Mouse (Mus musculus) cerebellum, adult 2 months (tissue): ENCODE data around the gene 2210408I21Rik.

ENCODE experiments used
- CTCF ChIP-seq: fragments of 200-500 bp; IDR thresholded peaks from 2 replicates; pipeline ENCODE4 v1.5.1; 2011; ENCODE audit warnings: low read depth, mild to moderate bottlenecking, control low read depth, low read length, moderate library complexity, borderline replicate concordance; ENCODE audit not compliant: insufficient read depth
- POLR2A ChIP-seq: fragments of 200-500 bp; IDR thresholded peaks from 2 replicates; pipeline ENCODE4 v1.6.1; 2011; ENCODE audit warnings: low read length, control low read depth, borderline replicate concordance; ENCODE audit not compliant: insufficient read depth

GRCm38 (mm10) chr13:77342097-77342496 lies 206.8 kb downstream of the 2210408I21Rik start:
- TF ChIP-seq CTCF = no peak
- no peak for TF ChIP-seq POLR2A
